Mouse (Mus musculus) hindbrain, embryonic 15.5 days (tissue): ENCODE measurements around the gene Ccdc175. TPM values are rescaled to one million over a fixed set of nuclear protein-coding genes. Genes with fewer than 3 reads are reported as not detected.
A peak's percentile ranks its signal among the peaks of the same experiment; 100 is the strongest.

Experiments used
- ATAC-seq: fragments of 200-750 bp; cut with Nextera tagmentation; 2 replicates; pipeline ENCODE4 v1.8.0; 2017; ENCODE audit warnings: low read depth, moderate number of reproducible peaks, moderate TSS enrichment; ENCODE audit not compliant: low FRiP score
- H3K27ac ChIP-seq: fragments of 300-500 bp; sonication (generic); replicated peaks from 2 replicates; pipeline ENCODE4 v1.5.1; 2015; ENCODE audit warnings: mild to moderate bottlenecking, inconsistent platforms
- H3K27me3 ChIP-seq: fragments of 300-500 bp; sonication (generic); 2 replicates; pipeline ENCODE4 v1.6.1; 2015; ENCODE audit warnings: control low read depth, inconsistent platforms
- H3K36me3 ChIP-seq: fragments of 300-500 bp; sonication (generic); 2 replicates; pipeline ENCODE4 v1.6.1; 2015; ENCODE audit warnings: control low read depth, inconsistent platforms
- H3K4me1 ChIP-seq: fragments of 300-500 bp; sonication (generic); replicated peaks from 2 replicates; pipeline ENCODE4 v1.6.1; 2015; ENCODE audit warnings: control low read depth, inconsistent platforms
- H3K4me2 ChIP-seq: fragments of 300-500 bp; sonication (generic); 2 replicates; pipeline ENCODE4 v1.6.1; 2015; ENCODE audit warnings: moderate library complexity, mild to moderate bottlenecking, inconsistent platforms
- H3K4me3 ChIP-seq: fragments of 300-500 bp; sonication (generic); 2 replicates; pipeline ENCODE4 v1.5.1; 2015; ENCODE audit warnings: mild to moderate bottlenecking, inconsistent platforms
- H3K9ac ChIP-seq: fragments of 300-500 bp; sonication (generic); 2 replicates; pipeline ENCODE4 v1.6.1; 2015; ENCODE audit warnings: inconsistent platforms
- H3K9me3 ChIP-seq: fragments of 300-500 bp; sonication (generic); 2 replicates; pipeline ENCODE4 v1.6.1; 2016; ENCODE audit warnings: control low read depth, inconsistent platforms
- WGBS: fragments of 180-500 bp; shearing (Covaris S2); methylation state at CpG from one replicate; pipeline ENCODE4 v1.1.7; 2015; 5-methylcytosine and 5-hydroxymethylcytosine counted together
- microRNA-seq: library from miRNA; unstranded; fragments of <30 nt; microRNA quantifications from one replicate; pipeline ENCODE4, GENCODE M21; 2016
- polyA plus RNA-seq: library from polyadenylated mRNA; unstranded; fragments of >200 nt; fragmentation: Nextera tagmentation; extraction: Ambion mirVana; gene quantifications from 2 replicates; pipeline ENCODE4 v1.2.1, GENCODE M21; 2015

Gene Ccdc175
- polyA plus RNA-seq, 1 experiment from 2014 or later, result not detected

GRCm38 (mm10) chr12:72069626-72070326, 115.1 kb downstream of the Ccdc175 start:
- peak overlapping the region; percentile 93 for H3K27ac ChIP-seq
- H3K4me3 ChIP-seq, result peak overlapping the region; percentile 73
- peaks cover 4% of the 10 kb centered on the region; the same call in 1 of the 2 replicates for H3K27me3 ChIP-seq
- WGBS, result 4% methylated on average over 40 of the region's 40 CpGs
- H3K9me3 ChIP-seq, result no peaks in the 10 kb centered on the region
- peak overlapping the region; percentile 82 for H3K4me2 ChIP-seq
- peak; percentile 78; the same call in 1 of the 2 replicates for ATAC-seq
- peaks cover 11% of the 10 kb centered on the region; the same call in 1 of the 2 replicates for H3K4me1 ChIP-seq
- no peaks in the 10 kb centered on the region for H3K36me3 ChIP-seq
- H3K9ac ChIP-seq, result peak overlapping the region; percentile 75

GRCm38 (mm10) chr12:72057780-72058179, 127.0 kb downstream of the Ccdc175 start:
- H3K27me3 ChIP-seq, result no peaks in the 10 kb centered on the region
- no peaks in the 10 kb centered on the region for H3K9me3 ChIP-seq
- no peak overlapping the region for H3K4me2 ChIP-seq
- no peaks in the 10 kb centered on the region for H3K4me1 ChIP-seq
- 94% methylated on average over 1 of the region's 1 CpGs for WGBS
- no peaks in the 10 kb centered on the region for H3K36me3 ChIP-seq
- H3K27ac ChIP-seq, result no peak overlapping the region
- no peak overlapping the region for H3K4me3 ChIP-seq
- ATAC-seq, result no peak
- H3K9ac ChIP-seq, result no peak overlapping the region

DNA sequence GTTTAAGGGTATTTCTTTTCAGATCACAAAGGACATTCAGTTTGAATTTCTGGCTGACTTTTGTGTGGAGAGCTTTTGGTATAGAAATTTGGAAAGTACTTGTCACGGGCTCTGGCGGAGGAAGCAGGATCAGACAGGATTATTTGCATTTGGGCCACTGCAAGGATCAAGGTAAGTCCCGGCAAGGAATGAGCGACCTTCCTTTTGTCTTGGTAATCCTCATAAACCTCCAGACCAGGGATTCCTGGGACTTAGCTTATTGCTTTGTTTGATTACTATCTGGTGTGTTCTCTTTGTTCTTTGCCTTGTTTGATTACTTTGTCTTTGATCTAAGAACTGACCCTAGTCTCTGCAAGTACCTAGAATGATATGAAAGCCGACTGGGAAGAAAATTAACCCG, 131.0 kb downstream of the Ccdc175 start:
- Histone ChIP-seq H3K4me2 (no peak overlapping the region), H3K36me3 (no peaks in the 10 kb centered on the region), H3K27ac (no peak overlapping the region), H3K27me3 (no peaks in the 10 kb centered on the region), H3K4me3 (no peak overlapping the region), H3K9me3 (peaks cover 5% of the 10 kb centered on the region; the same call in 1 of the 2 replicates), H3K9ac (no peak overlapping the region), H3K4me1 (no peaks in the 10 kb centered on the region)
- 46% methylated on average over 6 of the region's 6 CpGs for WGBS
- no peak for ATAC-seq

GRCm38 (mm10) chr12:72053303-72053702, 131.5 kb downstream of the Ccdc175 start:
- no peaks in the 10 kb centered on the region for H3K36me3 ChIP-seq
- no peaks in the 10 kb centered on the region for H3K27me3 ChIP-seq
- no peak overlapping the region for H3K4me2 ChIP-seq
- no peak overlapping the region for H3K4me3 ChIP-seq
- 44% methylated on average over 6 of the region's 6 CpGs for WGBS
- peaks cover 5% of the 10 kb centered on the region; the same call in 1 of the 2 replicates for H3K9me3 ChIP-seq
- H3K4me1 ChIP-seq, result no peaks in the 10 kb centered on the region
- H3K9ac ChIP-seq, result no peak overlapping the region
- ATAC-seq, result no peak
- H3K27ac ChIP-seq, result no peak overlapping the region

- 86% methylated on average over 6 of the region's 6 CpGs for WGBS
Observed at GRCm38 (mm10) chr12:72052571-72052970, 132.3 kb downstream of the Ccdc175 start.

More at GRCm38 (mm10) chr12:72052571-72052970, 132.3 kb downstream of the Ccdc175 start:
- Histone ChIP-seq H3K4me2 (no peak overlapping the region), H3K36me3 (no peaks in the 10 kb centered on the region), H3K27me3 (no peaks in the 10 kb centered on the region), H3K9me3 (peaks cover 5% of the 10 kb centered on the region; the same call in 1 of the 2 replicates), H3K4me1 (no peaks in the 10 kb centered on the region), H3K4me3 (no peak overlapping the region), H3K9ac (no peak overlapping the region), H3K27ac (no peak overlapping the region)
- no peak for ATAC-seq

Small RNAs within 50 kb of the gene (microRNA-seq; reads per million reads assigned to microRNA genes)
- not detected for gene Gm24466

Other genes starting within 250 kb of the Ccdc175 start
- 6.7 and 8.4 TPM in 2 replicates for gene Gpr135, start 113.9 kb downstream of the Ccdc175 start, polyA plus RNA-seq
- gene L3hypdh, start 99.6 kb downstream of the Ccdc175 start, polyA plus RNA-seq, result 11.7 and 12.7 TPM in 2 replicates
- 122 and 127 TPM in 2 replicates for gene Jkamp, start 99.4 kb downstream of the Ccdc175 start, polyA plus RNA-seq
- gene Rtn1, start 224.0 kb upstream of the Ccdc175 start, polyA plus RNA-seq, result 2,935 and 3,200 TPM in 2 replicates